Mouse (Mus musculus) lung, postnatal 10 days (tissue): ENCODE measurements around the gene Repin1.
A peak's percentile ranks its signal among the peaks of the same experiment; 100 is the strongest.

Source experiments
- DNase-seq: peaks from one replicate; pipeline ENCODE4 v3.0.0; 2021

The Repin1 gene

GRCm38 (mm10) chr6:48593158-48594042 is at the start of gene Repin1, which contains the start of gene Gm44965:
Repin1 (plus strand) TSS chr6:48593883.
Gm44965 (plus strand) TSS chr6:48593941.
- DNase-seq: peak; percentile 96

DNA sequence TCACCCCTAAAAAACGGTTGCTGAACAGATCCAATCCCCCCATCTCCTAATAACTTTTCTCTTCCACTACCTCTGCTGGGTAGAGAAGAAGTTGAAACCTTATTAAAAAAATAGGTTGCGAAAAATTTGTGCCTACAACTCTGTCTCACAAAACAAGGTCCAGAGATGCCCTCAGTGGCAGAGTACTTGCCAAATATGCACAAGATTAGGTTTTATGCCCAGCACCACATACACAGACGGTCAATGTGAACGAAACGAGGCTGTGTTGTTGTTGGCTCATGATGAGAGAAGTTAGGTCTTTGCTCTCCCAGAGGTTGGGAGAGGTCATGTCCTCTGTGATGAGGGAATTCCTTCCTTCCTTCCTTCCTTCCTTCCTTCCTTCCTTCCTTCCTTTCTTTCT is 48.4 kb upstream of the Repin1 start:
- no peak for DNase-seq

- peak; percentile 69 for DNase-seq
Measured at GRCm38 (mm10) chr6:48546271-48546670, 47.4 kb upstream of the Repin1 start.

DNA sequence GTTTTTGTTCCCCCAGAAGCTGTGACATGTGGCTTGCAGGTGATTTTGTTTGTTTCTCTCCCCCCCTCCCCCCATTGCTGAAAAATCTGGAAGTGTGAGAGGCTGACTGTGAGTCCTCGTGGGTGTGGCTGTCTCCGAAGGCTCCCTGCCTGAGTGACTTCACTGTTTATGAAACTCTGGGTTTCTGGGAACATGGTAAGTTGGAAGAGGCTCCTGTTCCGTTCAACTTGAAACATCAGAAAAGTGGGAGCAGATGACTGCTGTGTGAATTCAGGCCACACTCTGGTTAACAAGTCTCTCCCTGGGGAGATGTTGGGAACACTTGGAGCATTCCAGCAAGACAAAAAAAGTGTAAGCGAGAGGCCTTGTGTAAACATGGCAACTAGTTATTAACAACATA is 46.8 kb upstream of the Repin1 start:
- peak; percentile 71 for DNase-seq

- no peak for DNase-seq
Measured at GRCm38 (mm10) chr6:48548314-48548713, 45.4 kb upstream of the Repin1 start.

- peak; percentile 37 for DNase-seq
Measured at GRCm38 (mm10) chr6:48552918-48553317, 40.8 kb upstream of the Repin1 start.

GRCm38 (mm10) chr6:48553819-48554218 is 39.9 kb upstream of the Repin1 start:
- DNase-seq: no peak

GRCm38 (mm10) chr6:48554280-48555103 is 39.2 kb upstream of the Repin1 start, which contains the start of gene Lrrc61:
Lrrc61 (plus strand) TSS chr6:48554796.
- peak; percentile 100 for DNase-seq

DNA sequence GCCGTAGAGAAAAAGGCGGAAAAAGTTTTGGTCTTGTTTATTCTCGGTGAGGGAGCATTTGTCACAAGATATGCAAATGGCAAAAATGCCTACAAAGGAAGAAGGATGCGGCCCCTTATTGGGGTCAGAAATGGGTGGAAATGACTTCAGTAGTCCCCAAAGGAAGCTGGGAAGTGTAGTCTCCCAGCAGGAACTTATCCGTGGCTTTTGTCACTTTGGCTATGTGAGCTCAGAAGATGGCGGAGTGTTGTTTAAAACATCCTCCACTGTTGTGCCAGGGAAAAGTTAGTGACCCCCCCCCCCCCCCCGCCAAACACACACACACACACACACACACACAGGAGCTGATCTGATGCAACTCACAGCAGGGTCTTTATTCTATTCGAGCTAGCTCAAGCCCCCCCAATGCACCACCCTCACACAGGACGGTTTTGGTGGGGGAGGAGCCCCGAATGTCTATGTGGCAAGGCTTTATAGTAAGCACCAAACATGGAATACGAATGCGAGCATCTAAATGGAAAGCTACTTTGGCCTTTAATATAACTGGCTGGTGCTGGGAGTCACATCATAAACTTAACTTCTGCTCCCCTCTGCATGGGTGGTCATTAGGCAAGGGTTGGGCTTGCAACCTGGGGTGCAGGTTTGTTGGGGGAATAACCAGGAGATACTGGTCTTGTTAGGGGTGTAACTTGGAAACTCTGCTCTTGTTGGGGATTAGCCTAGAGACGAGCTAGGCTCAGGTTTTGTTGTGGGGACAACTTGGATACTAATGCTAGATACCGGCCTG is 38.4 kb upstream of the Repin1 start:
- DNase-seq: peak; percentile 82

DNA sequence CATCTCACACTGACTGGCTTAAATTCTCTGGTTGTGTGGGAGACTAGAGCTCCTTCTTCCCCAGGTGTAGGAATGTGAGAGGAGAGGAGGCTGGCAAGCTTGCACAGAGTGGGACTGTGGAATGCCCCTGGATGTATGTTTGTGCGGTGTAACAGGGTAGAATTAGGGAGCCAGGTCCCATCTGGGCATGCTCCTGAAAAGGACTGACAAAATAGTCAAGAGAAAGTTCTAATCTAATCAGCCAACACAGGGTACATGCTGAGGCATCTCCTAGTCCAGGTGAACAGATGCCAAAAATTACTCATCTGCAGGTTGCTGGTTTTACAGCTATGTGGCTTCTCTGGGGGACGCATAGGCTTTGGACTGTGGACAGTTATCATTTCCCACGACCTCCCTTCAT is 37.7 kb upstream of the Repin1 start:
- no peak for DNase-seq

DNA sequence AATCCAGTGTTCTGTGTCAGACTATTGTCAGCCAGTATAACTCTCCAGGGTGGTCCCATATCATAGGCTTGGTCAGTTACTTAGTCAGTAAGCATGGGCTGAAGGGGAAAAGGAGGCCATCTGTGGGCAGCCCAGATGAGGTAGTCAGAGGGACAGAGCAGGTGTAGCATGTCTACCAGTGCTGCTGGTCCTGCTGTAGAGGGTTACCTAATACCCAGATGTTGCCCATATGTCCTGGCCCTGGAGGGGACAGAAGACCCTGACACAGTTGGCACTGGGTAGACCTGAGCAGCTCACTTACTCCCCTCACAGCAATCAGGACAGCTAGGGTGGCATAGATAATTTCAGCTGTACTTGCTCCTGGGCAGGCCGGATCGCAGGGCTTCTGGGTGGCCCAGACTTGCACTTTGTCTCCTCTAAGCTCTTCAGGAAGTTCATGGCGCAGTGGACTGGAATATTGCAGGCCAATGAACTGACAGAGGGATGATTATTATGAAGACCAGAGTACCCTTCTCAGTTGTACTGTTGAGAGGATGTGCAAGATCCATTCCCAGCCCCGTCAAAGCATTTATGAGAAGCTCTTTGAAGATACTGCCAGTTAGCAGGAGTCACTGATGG is 27.9 kb upstream of the Repin1 start:
- DNase-seq: no peak

DNA sequence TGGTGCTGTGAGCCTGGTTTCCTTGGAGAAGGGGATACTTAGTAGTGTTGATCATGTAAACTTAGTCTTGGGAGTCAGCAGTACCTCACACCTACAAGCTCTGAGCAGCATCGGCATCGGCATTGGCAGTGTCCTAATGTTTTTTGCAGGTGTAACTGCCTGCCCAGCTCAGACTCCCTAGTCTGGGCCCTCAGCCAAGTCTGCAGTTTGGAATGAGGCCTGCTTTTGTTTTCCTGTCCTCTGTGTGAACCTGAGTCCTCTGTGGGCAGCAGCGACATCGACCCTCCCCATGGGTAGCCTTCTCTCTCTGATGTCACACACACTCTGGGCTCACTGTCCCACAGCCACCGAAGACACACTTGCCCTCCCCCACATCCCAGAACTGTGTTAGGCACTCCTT is 27.4 kb upstream of the Repin1 start:
- DNase-seq: peak; percentile 73

- DNase-seq: peak; percentile 68
Measured at GRCm38 (mm10) chr6:48568036-48568984, 25.4 kb upstream of the Repin1 start.

DNA sequence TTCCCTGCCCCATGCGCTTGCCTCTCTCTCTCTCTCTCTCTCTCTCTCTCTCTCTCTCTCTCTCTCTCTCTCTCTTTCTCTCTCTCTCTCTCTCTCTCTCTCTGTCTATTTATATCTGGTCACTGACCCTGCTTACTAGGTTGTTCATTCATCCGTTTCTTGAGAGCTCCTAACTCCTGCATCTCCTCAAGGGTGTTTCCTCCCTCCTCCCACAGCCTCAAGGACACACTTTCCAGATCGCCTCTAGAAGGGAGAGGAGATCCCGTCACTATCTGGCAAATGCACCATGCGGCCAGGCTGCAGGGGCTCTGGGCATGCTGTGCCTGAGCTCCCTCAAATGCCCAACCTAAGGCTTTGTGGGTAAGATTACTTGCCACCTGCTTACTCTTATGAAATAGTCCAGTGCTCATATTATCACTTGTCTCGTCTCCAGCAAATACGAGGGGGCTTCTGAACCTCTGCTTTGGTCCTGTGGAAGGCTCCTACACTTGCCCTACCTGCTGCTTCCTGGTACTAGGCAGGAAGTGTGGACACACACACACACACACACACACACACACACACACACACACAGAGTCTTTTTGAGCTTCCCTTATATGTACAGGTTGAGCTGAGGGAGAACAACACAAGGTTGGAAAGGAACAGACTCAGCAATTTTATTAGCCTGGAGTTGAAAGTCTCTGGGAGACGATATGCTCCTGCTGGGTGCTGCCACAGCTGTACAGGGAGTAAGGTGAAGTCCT is 24.4 kb upstream of the Repin1 start:
- no peak for DNase-seq

DNA sequence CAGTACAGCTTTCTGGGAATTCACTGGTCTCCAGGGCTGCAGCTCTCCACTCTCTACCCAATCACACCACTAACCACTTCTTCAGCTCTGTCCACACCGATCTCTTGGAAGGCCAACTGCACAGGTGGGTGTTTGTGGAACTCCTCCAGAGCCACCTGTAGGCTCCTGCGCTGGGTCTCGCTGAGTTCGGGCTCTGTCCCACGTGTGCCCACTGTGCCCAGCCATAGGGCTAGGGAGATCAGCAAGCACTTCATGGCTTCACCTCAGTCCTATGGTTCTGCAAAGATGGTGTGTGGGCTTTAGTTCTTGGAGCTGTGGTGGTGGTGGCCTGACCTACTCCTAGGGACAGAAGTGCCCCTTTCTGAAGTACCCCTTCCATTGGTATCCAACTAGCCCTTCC is 21.7 kb upstream of the Repin1 start:
- DNase-seq: no peak

- DNase-seq: peak; percentile 86
Measured at GRCm38 (mm10) chr6:48572572-48573061, 21.1 kb upstream of the Repin1 start, which contains the start of gene Rarres2. Rarres2 (minus strand) TSS chr6:48572789.

DNA sequence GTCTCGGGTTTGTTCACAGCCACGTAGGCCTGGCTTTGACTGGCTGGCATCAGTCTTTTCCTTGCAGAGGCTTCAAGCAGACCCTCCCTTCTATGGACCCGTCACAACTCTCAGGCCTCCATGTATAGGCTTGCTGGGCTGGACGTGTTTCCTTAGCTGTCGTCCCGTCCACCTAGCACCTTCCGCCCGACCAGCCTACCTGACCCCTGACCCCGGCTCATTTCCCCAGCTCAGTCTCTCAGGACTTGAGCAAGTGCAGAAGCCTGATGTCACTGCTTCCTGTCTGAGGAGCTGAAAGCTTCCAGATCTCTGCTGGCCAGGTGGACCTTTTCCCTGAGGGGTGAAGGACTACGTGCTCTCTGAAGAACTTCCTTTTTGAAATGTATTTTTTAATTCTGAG is 20.4 kb upstream of the Repin1 start:
- peak; percentile 47 for DNase-seq

DNA sequence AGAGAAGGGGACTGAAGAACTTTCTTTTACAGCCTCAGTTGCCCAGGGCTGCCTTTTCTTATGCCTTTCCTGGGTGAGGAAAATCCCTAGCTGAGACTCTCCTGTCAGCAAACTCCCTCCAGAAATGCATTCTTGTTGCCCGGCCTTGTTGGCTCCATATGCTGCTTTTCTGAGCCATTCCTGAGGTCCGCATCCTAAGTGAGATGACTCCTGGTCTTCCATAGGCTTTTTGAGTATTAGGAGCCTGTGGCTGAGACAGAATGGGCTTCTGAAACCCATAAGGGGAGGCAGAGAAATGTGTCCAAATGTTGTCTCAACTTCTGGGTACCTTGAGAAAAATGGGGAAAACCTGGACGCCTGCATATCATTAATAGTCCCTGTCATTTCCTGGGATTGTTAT is 19.7 kb upstream of the Repin1 start:
- no peak for DNase-seq

DNA sequence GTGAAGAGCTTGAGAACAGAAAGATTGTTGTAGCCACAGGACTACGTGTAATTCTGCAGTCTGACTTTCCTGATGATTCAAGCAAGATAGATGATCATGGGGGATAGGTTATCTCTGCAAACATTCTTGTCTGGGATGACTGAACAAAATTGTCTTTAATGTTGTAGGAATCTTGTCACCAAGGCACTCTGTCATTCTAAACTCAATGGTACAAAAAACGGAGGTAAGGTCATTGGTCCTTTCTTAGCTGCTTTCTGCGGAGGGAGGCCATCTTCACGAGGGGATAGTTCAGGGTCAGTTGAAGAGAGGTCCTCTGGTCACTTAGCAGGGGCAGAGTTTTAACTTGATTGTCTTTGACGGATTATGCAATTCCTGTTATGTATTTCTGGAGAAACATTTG is 14.9 kb upstream of the Repin1 start:
- no peak for DNase-seq

- peak; percentile 73 for DNase-seq
Measured at GRCm38 (mm10) chr6:48579215-48579648, 14.5 kb upstream of the Repin1 start.
